Mouse (Mus musculus): ENCODE results near the gene Sytl3. TPM values are rescaled to one million over a fixed set of nuclear protein-coding genes. Genes with fewer than 3 reads are reported as not detected.

The Sytl3 gene
- polyA plus RNA-seq, 1 experiment = 1.1 TPM

DNA sequence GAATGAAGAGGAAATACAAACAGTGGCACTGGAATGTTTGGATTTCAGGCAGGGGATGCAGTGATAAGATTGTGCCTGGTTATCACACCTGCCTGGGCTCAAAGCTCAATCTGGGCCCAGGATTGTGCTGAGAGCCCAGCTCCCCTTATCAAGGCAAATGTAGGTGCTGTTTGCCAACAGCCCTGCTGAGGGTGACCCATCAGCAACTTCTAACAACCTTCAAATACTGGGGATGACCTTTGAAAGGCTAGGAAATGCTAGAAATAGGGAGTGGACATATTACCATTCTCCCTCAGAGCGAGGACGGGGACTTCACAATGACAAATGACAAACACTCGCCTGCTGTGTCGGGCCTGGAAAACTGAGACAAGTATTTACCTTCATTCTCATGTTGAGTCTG lies 107.9 kb downstream of the Sytl3 start:
- Histone ChIP-seq H3K4me1 (ENCODE audit: control insufficient read depth, insufficient read depth, low read length) (peaks cover 45% of the 10 kb centered on the region), H3K4me3 (replicated peaks; ENCODE audit: extremely low read depth, low read depth, low read length) (no peak overlapping the region)
- no peak for DNase-seq
- 50% methylated on average over 4 of the region's 4 CpGs for WGBS
- TF ChIP-seq CTCF (IDR thresholded peaks at IDR 0.05; ENCODE audit: insufficient read depth, low read length) (no peak), POLR2A (IDR thresholded peaks at IDR 0.05; ENCODE audit: borderline replicate concordance, extremely low read depth, low read depth, low read length) (no peak)

DNA sequence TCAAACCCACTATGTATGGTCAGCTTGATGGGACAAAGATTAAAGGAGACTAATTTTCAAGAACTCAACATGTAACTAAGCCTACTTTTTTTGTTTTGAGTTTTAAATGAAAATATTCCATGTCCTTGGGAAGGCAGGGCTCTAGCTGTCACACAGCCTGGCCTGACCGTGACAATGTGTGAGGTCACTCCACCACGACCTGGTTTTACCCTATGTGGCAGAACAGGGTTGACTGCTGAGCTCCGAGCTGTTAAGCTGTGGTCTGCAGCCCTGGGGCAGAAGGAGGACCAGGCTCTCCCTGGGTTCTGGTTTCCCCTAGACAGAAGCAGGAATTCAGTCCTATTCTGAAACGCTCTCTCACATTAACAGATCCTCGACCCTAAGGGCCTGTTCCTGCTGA lies 108.9 kb downstream of the Sytl3 start:
- Histone ChIP-seq H3K4me3 (replicated peaks; ENCODE audit: extremely low read depth, low read depth, low read length) (no peak overlapping the region), H3K4me1 (ENCODE audit: control insufficient read depth, insufficient read depth, low read length) (peaks cover 50% of the 10 kb centered on the region)
- TF ChIP-seq CTCF (IDR thresholded peaks at IDR 0.05; ENCODE audit: insufficient read depth, low read length) (no peak), POLR2A (IDR thresholded peaks at IDR 0.05; ENCODE audit: borderline replicate concordance, extremely low read depth, low read depth, low read length) (no peak)
- DNase-seq = no peak
- WGBS = 45% methylated on average over 5 of the region's 5 CpGs

DNA sequence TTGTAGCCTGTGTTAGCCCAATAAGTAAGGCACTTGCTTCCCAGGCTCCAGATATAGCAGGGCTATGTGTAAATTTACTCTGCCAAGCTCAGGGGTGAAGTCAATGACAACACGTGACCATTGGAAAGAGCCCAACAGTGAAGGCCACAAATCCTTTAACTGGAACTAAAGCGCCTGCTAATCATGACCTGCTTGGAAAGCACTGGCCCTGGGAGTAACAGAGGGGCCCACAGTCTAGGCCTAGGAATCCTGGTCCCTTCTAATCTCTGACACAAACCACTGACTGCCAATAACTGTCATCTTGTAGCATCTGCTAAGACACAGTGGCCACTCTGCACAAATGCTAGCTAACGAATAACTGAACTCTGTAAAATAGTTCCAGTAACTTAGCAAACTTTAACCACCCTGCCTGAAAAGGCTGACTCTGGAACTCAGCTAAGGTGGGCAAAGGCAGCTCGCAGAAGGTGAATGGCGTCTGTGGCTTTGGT lies 109.5 kb downstream of the Sytl3 start:
- Histone ChIP-seq H3K4me1 (ENCODE audit: control insufficient read depth, insufficient read depth, low read length) (peaks cover 50% of the 10 kb centered on the region), H3K4me3 (replicated peaks; ENCODE audit: extremely low read depth, low read depth, low read length) (no peak overlapping the region)
- 64% methylated on average over 5 of the region's 5 CpGs for WGBS
- no peak for TF ChIP-seq CTCF (IDR thresholded peaks at IDR 0.05; ENCODE audit: insufficient read depth, low read length)
- no peak for TF ChIP-seq POLR2A (IDR thresholded peaks at IDR 0.05; ENCODE audit: borderline replicate concordance, extremely low read depth, low read depth, low read length)
- DNase-seq = no peak

DNA sequence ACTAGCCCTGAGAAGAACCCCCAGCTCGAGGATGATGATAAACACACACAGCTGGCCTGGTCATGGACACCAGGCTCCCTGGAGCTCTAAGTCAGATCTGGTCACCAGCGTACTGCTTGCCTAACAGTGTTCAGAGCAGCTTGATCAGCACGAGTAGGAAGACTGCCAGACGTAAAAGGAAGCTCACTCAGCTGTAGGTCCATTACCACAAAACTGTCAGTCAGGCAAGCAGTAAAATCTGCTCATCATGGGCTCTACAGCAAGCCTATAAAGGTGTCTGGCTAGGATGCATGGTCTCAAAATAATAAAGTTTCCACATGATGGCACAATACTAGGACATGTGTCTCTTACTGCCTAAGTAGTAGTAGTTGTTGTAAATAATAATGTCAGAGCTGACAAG lies 110.7 kb downstream of the Sytl3 start:
- peaks cover 53% of the 10 kb centered on the region for H3K4me1 ChIP-seq (ENCODE audit: control insufficient read depth, insufficient read depth, low read length)
- WGBS = 38% methylated on average over 4 of the region's 4 CpGs
- TF ChIP-seq POLR2A (IDR thresholded peaks at IDR 0.05; ENCODE audit: borderline replicate concordance, extremely low read depth, low read depth, low read length) (no peak), CTCF (IDR thresholded peaks at IDR 0.05; ENCODE audit: insufficient read depth, low read length) (no peak)
- no peak overlapping the region for H3K4me3 ChIP-seq (replicated peaks; ENCODE audit: extremely low read depth, low read depth, low read length)
- DNase-seq = no peak

DNA sequence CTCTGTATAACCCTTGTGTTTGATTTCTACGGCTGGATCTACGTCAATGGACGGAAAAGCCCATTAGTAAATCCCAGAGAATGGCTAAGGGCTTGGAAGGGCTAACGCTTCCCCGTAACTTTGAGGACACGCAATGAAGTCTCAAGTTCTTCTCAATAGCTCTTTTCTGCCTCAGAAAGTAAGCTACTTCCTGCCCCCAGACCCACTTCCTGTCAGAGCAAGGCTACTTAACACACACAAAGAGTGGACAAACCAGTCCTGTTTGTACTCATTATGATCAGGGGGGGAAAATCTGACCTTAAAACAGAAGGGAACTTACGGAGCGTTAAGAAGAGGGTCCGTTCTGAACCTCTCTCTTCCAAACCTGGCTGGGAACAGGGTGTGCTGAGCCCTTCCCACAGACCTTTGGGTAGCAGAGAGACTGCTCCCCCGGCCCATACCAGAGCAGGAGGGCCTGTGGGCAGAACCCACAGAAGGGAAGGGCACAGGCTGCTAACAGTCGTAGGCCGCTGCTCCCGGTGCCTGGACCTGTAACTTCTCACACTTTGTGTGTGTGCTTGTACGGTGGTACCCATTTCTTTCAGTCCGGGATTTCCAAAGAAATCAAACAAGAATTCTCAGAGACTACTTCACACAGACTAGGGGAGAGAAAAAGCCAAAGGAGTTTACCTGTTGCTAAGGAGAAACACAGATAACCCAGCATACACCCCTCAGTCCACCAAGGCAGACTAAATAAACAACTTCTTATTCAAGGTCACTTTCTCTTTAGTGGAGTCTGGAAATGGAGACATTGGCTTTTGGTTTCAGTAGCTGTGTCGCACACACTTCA lies 113.0 kb downstream of the Sytl3 start:
- WGBS = 59% methylated on average over 16 of the region's 16 CpGs
- no peak overlapping the region for H3K4me3 ChIP-seq (replicated peaks; ENCODE audit: extremely low read depth, low read depth, low read length)
- H3K4me1 ChIP-seq (ENCODE audit: control insufficient read depth, insufficient read depth, low read length) = peaks cover 48% of the 10 kb centered on the region
- TF ChIP-seq POLR2A (IDR thresholded peaks at IDR 0.05; ENCODE audit: borderline replicate concordance, extremely low read depth, low read depth, low read length) (no peak), CTCF (IDR thresholded peaks at IDR 0.05; ENCODE audit: insufficient read depth, low read length) (no peak)
- DNase-seq = no peak

DNA sequence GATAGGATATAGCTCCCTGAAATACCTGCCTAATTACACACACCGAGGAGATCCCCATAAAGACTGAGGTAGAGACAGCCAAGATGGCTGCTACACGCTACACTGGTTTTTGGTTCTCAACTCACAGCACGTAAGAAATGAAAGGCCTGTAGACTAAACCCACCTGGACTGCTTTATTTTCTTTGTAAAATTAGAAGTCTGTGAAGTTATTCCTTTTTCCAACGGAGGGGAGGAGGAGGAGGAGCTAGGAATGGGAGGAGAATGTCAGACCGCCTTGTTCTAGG lies 113.5 kb downstream of the Sytl3 start:
- Histone ChIP-seq H3K4me1 (ENCODE audit: control insufficient read depth, insufficient read depth, low read length) (peaks cover 46% of the 10 kb centered on the region), H3K4me3 (replicated peaks; ENCODE audit: extremely low read depth, low read depth, low read length) (no peak overlapping the region)
- no peak for DNase-seq
- 67% methylated on average over 5 of the region's 5 CpGs for WGBS
- TF ChIP-seq CTCF (IDR thresholded peaks at IDR 0.05; ENCODE audit: insufficient read depth, low read length) (no peak), POLR2A (IDR thresholded peaks at IDR 0.05; ENCODE audit: borderline replicate concordance, extremely low read depth, low read depth, low read length) (no peak)

DNA sequence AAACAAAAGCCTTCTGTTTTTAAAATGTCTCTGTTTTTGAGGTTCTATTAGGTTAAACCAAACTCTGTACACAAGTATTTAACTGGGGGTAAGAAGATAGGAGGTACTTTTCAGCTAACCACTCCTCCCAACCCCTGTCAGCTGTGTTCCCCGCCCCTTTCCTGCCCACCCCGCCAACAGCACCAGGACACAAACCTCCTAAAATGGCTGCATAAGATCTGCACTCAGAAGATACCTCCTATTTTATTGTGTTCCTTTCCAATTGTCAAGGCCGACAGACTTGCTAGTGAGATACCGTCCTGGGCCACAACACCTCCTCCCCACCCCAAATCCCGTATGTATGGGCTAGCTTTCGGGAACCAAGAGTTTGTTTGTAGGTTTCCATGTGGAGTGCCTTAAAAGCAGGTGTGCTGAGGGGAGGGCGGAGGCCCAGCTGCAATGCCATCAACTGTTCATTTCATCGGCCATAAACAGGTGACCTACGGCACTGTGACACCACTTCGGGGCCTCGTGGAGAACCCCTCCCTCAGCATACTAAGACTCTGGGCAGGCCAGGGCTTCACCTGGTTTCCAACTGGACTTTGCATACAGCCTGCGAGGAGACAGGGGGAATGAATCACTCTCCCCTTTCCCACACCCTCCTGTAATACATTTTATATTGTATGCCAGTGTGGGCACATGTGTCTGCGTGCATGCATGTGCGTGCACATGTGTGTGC lies 114.5 kb downstream of the Sytl3 start:
- Histone ChIP-seq H3K4me1 (ENCODE audit: control insufficient read depth, insufficient read depth, low read length) (peaks cover 41% of the 10 kb centered on the region), H3K4me3 (replicated peaks; ENCODE audit: extremely low read depth, low read depth, low read length) (no peak overlapping the region)
- 73% methylated on average over 14 of the region's 14 CpGs for WGBS
- TF ChIP-seq CTCF (IDR thresholded peaks at IDR 0.05; ENCODE audit: insufficient read depth, low read length) (no peak), POLR2A (IDR thresholded peaks at IDR 0.05; ENCODE audit: borderline replicate concordance, extremely low read depth, low read depth, low read length) (no peak)
- DNase-seq = no peak

DNA sequence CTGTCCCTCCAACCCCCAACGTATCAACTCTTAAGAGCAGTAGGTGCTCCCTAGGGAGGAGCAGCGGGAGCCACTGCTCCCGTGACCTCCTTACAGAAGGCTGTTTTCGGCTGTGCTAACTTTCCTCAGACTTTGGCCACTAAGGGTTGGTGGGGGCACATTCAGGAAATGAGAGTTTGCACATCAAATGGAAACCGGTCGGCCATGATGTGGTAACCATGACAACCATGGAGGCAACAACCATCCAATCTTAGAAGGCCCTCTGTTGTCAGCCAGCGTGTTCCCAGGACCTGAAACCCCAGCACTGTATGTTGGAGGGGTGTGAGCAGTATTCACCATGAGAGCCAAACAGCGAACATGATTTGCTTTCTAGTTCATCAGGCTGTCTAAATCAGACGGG lies 116.3 kb downstream of the Sytl3 start:
- TF ChIP-seq POLR2A (IDR thresholded peaks at IDR 0.05; ENCODE audit: borderline replicate concordance, extremely low read depth, low read depth, low read length) (no peak), CTCF (IDR thresholded peaks at IDR 0.05; ENCODE audit: insufficient read depth, low read length) (no peak)
- H3K4me1 ChIP-seq (ENCODE audit: control insufficient read depth, insufficient read depth, low read length) = peaks cover 40% of the 10 kb centered on the region
- WGBS = 65% methylated on average over 9 of the region's 9 CpGs
- H3K4me3 ChIP-seq (replicated peaks; ENCODE audit: extremely low read depth, low read depth, low read length) = no peak overlapping the region
- DNase-seq = no peak

DNA sequence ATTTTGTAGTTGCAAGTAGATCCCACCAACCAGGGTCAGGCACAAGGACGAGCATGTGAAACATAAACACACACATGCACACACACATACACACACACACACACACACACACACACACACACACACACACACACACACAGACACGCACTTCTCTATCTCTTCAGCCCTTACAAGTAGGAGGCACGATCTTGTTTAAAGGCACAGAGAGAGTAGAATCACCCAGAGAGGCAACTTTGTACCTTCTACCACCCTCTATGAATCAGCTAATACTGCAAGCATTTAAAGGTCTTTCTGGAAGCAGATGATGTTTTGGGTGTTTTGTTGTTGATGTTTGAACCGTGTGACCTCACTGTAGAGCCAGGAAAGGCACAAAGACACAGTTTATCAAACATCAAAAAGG lies 116.8 kb downstream of the Sytl3 start:
- WGBS = 47% methylated on average over 4 of the region's 4 CpGs
- TF ChIP-seq CTCF (IDR thresholded peaks at IDR 0.05; ENCODE audit: insufficient read depth, low read length) (no peak), POLR2A (IDR thresholded peaks at IDR 0.05; ENCODE audit: borderline replicate concordance, extremely low read depth, low read depth, low read length) (no peak)
- Histone ChIP-seq H3K4me1 (ENCODE audit: control insufficient read depth, insufficient read depth, low read length) (peaks cover 40% of the 10 kb centered on the region), H3K4me3 (replicated peaks; ENCODE audit: extremely low read depth, low read depth, low read length) (no peak overlapping the region)
- no peak for DNase-seq

DNA sequence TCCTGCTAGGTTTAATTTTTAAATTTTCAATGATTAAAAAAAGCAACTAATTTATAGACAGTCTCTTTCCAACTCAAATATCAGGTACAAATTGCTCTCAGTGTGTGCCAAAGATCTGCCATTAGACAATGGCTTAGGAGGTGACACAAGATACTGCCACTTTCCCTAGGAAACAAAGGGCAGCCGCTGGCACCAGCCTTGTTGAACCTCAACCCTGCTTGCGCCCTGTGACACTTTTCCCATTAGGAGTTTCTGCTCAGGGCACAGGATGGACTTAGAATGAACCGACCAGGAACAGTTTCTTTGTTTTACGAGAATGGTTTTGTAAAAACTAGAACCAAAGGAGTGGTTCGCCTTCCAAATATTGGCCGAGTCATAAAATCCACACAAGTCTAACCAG lies 117.2 kb downstream of the Sytl3 start:
- Histone ChIP-seq H3K4me3 (replicated peaks; ENCODE audit: extremely low read depth, low read depth, low read length) (no peak overlapping the region), H3K4me1 (ENCODE audit: control insufficient read depth, insufficient read depth, low read length) (peaks cover 40% of the 10 kb centered on the region)
- TF ChIP-seq CTCF (IDR thresholded peaks at IDR 0.05; ENCODE audit: insufficient read depth, low read length) = no peak
- no peak for TF ChIP-seq POLR2A (IDR thresholded peaks at IDR 0.05; ENCODE audit: borderline replicate concordance, extremely low read depth, low read depth, low read length)
- no peak for DNase-seq
- 44% methylated on average over 6 of the region's 6 CpGs for WGBS

Data from lung, adult 2 months (tissue).